Mouse (Mus musculus): Measurements from ENCODE around the gene Rreb1.

GRCm38 (mm10) chr13:37875919-37876318 is 97.7 kb downstream of the Rreb1 start:
- TF ChIP-seq FLI1 (IDR thresholded peaks at IDR 0.05; ENCODE audit: low read length) (no peak), GATA1 (IDR thresholded peaks at IDR 0.05; ENCODE audit: borderline replicate concordance, low read length) (no peak)

Measured in megakaryocyte, embryonic 14.5 days (primary cell).